Comparison of ENCODE assay signal across 8 mouse cellular contexts in genomic region chr3:106482281-106483081, GRCm38 (mm10). TPM values are rescaled to one million over a fixed set of nuclear protein-coding genes. Genes with fewer than 3 reads are reported as not detected.
DNase-seq lines count a peak whose midpoint lies in the region; ATAC-seq and TF ChIP-seq lines count a peak whose summit lies in the region.

Gene Dennd2d (plus strand): TSS chr3:106482405.

- DNase-seq in gastrocnemius, postnatal 25 days = peak; percentile 38
- DNase-seq in gastrocnemius, postnatal 36 days = no peak
- peak; percentile 23 to 32 for DNase-seq in heart, postnatal 36 days
- peak; percentile 43 for DNase-seq in limb, embryonic 10.5 days (ENCODE audit: low spot score)
- DNase-seq in midbrain, embryonic 11.5 days (ENCODE audit: low spot score, missing footprints) = peak; percentile 89
- DNase-seq in cerebellum, adult 11-12 months = no peak

- peak within 1 kb of the TSS; percentile 61 for H3K9ac ChIP-seq in midbrain, embryonic 11.5 days (ENCODE audit: low read length)
- peak within 1 kb of the TSS; percentile 46; the same call in 1 of the 2 replicates for H3K9ac ChIP-seq in stomach, embryonic 14.5 days (replicated peaks; ENCODE audit: low read depth, low read length)

- peak within 1 kb of the TSS; percentile 40 for H3K4me3 ChIP-seq in cortical plate, adult 2 months (ENCODE audit: insufficient read depth, low read length)
- peak within 1 kb of the TSS; percentile 63 for H3K4me3 ChIP-seq in limb, embryonic 10.5 days
- peak within 1 kb of the TSS; percentile 48 for H3K4me3 ChIP-seq in midbrain, embryonic 11.5 days (ENCODE audit: low read depth, low read length)
- H3K4me3 ChIP-seq in stomach, embryonic 14.5 days (ENCODE audit: low read depth, low read length) = peak within 1 kb of the TSS; percentile 72

- 2% methylated on average over 43 of the region's 44 CpGs for WGBS in limb, embryonic 10.5 days
- 1% methylated on average over 44 of the region's 44 CpGs for WGBS in midbrain, embryonic 11.5 days
- 1% methylated on average over 44 of the region's 44 CpGs for WGBS in stomach, embryonic 14.5 days

- no peak for TF ChIP-seq POLR2A in cortical plate, adult 2 months (IDR thresholded peaks at IDR 0.05; ENCODE audit: extremely low read depth, insufficient read depth, low read length)

- peaks cover 21% of the 10 kb centered on the region for H3K27me3 ChIP-seq in limb, embryonic 10.5 days (ENCODE audit: low read depth, poor library complexity, severe bottlenecking)
- H3K27me3 ChIP-seq in midbrain, embryonic 11.5 days (ENCODE audit: control insufficient read depth, insufficient read depth, low read length) = peaks cover 6% of the 10 kb centered on the region; the same call in 1 of the 2 replicates
- no peaks in the 10 kb centered on the region for H3K27me3 ChIP-seq in stomach, embryonic 14.5 days (ENCODE audit: control insufficient read depth, insufficient read depth, low read length)

- peak; percentile 84 for ATAC-seq in midbrain, embryonic 11.5 days (ENCODE audit: low FRiP score)
- peak; percentile 84 for ATAC-seq in stomach, embryonic 14.5 days (ENCODE audit: insufficient number of reproducible peaks, insufficient read depth, low FRiP score, low read depth)

- no peak within 1 kb of the TSS for H3K27ac ChIP-seq in cortical plate, adult 2 months (ENCODE audit: insufficient read depth, low read length)
- H3K27ac ChIP-seq in limb, embryonic 10.5 days = peak within 1 kb of the TSS; percentile 73
- no peak within 1 kb of the TSS for H3K27ac ChIP-seq in midbrain, embryonic 11.5 days (ENCODE audit: low read depth, low read length)
- no peak within 1 kb of the TSS for H3K27ac ChIP-seq in stomach, embryonic 14.5 days (ENCODE audit: low read length)

- intact Hi-C loops in gastrocnemius, postnatal 36 days (cut with DNase I) = no loop called here
- intact Hi-C loops in heart, postnatal 36 days (cut with DNase I) = no loop called here

- no peaks in the 10 kb centered on the region for H3K9me3 ChIP-seq in limb, embryonic 10.5 days (replicated peaks)
- H3K9me3 ChIP-seq in midbrain, embryonic 11.5 days (ENCODE audit: control insufficient read depth, low read length) = no peaks in the 10 kb centered on the region
- no peaks in the 10 kb centered on the region for H3K9me3 ChIP-seq in stomach, embryonic 14.5 days (ENCODE audit: control insufficient read depth, low read depth, low read length)

- no peaks in the 10 kb centered on the region for H3K36me3 ChIP-seq in limb, embryonic 10.5 days
- no peaks in the 10 kb centered on the region for H3K36me3 ChIP-seq in midbrain, embryonic 11.5 days (ENCODE audit: control insufficient read depth, insufficient read depth, low read length)
- no peaks in the 10 kb centered on the region for H3K36me3 ChIP-seq in stomach, embryonic 14.5 days (ENCODE audit: control insufficient read depth, insufficient read depth, low read length)

- peak within 1 kb of the TSS; percentile 95 for H3K4me2 ChIP-seq in midbrain, embryonic 11.5 days
- H3K4me2 ChIP-seq in stomach, embryonic 14.5 days (replicated peaks; ENCODE audit: low read depth, low read length) = peak within 1 kb of the TSS; percentile 93

- TF ChIP-seq CTCF in cortical plate, adult 2 months (IDR thresholded peaks at IDR 0.05; ENCODE audit: extremely low read depth, insufficient read depth, low read length) = no peak

- no peaks in the 10 kb centered on the region for H3K4me1 ChIP-seq in cortical plate, adult 2 months (ENCODE audit: control insufficient read depth, insufficient read depth, low read length)
- peaks cover 14% of the 10 kb centered on the region for H3K4me1 ChIP-seq in limb, embryonic 10.5 days
- H3K4me1 ChIP-seq in midbrain, embryonic 11.5 days (ENCODE audit: control insufficient read depth, insufficient read depth, low read length) = 0 out of 2 replicates have a peak, but pooled peaks cover 6% of the 10 kb centered on the region
- 0 out of 2 replicates have a peak, but pooled peaks cover 2% of the 10 kb centered on the region for H3K4me1 ChIP-seq in stomach, embryonic 14.5 days (ENCODE audit: control insufficient read depth, insufficient read depth, low read length)

RNA-seq across cellular contexts. Expression of gene Dennd2d, which starts in this region (rescaled TPM):
- total RNA-seq in gastrocnemius, postnatal 25 days (2021) = under 1 TPM; 0.13 to 0.27 TPM
- under 1 TPM; 0.17 to 0.20 TPM for total RNA-seq in gastrocnemius, postnatal 36 days (2021)
- 0.21 and 0.25 TPM in 2 replicates for polyA plus RNA-seq in cortical plate, adult 2 months (2012; rRNA removed)
- under 1 TPM; 0.39 to 0.49 TPM for total RNA-seq in heart, postnatal 36 days (2021)
- 0.90 and 2.2 TPM in 2 replicates for polyA plus RNA-seq in limb, embryonic 10.5 days (2016; fragmentation: Nextera tagmentation; extraction: Ambion mirVana)
- 0.72 and 0.80 TPM in 2 replicates for polyA plus RNA-seq in midbrain, embryonic 11.5 days (2014; fragmentation: Nextera tagmentation; extraction: Ambion mirVana)
- 19.0 and 20.4 TPM in 2 replicates for polyA plus RNA-seq in stomach, embryonic 14.5 days (2014; fragmentation: Nextera tagmentation; extraction: Ambion mirVana)

Comparison
In these comparisons a context has a peak if more than half of its experiments do, and no peak if none do; other contexts are left out.
1. Peak in DNase-seq in gastrocnemius, postnatal 25 days; RNA of the gene not detected or under 1 TPM.
2. Peak in DNase-seq in heart, postnatal 36 days; RNA of the gene not detected or under 1 TPM.
3. Peak in DNase-seq, ATAC-seq, H3K4me3 ChIP-seq, H3K9ac ChIP-seq and H3K4me2 ChIP-seq in midbrain, embryonic 11.5 days; RNA of the gene not detected or under 1 TPM.